Mouse (Mus musculus) NIH3T3 (cell line): ENCODE data around the gene Fras1.

ENCODE experiments used
- DNase-seq: peaks from one replicate; pipeline ENCODE4 v3.0.0-alpha.2; 2012; ENCODE audit warnings: low read depth

Fras1 gene

GRCm38 (mm10) chr5:96405139-96405842, 31.5 kb downstream of the Fras1 start:
- no peak for DNase-seq

GRCm38 (mm10) chr5:96408291-96408690, 34.5 kb downstream of the Fras1 start:
- DNase-seq, result no peak

- DNase-seq, result no peak
These were observed 39.1 kb downstream of the Fras1 start for GRCm38 (mm10) chr5:96412754-96413394.

- DNase-seq, result no peak
These were observed 43.4 kb downstream of the Fras1 start for GRCm38 (mm10) chr5:96417121-96417520.

- no peak for DNase-seq
These were observed 47.8 kb downstream of the Fras1 start for GRCm38 (mm10) chr5:96421550-96421949.

- no peak for DNase-seq
These were observed 49.0 kb downstream of the Fras1 start for GRCm38 (mm10) chr5:96422716-96423115.

- no peak for DNase-seq
These were observed 51.6 kb downstream of the Fras1 start for GRCm38 (mm10) chr5:96425391-96425790.

GRCm38 (mm10) chr5:96429532-96430141, 55.9 kb downstream of the Fras1 start:
- no peak for DNase-seq

GRCm38 (mm10) chr5:96437870-96438269, 64.1 kb downstream of the Fras1 start:
- DNase-seq, result no peak

GRCm38 (mm10) chr5:96439811-96440210, 66.1 kb downstream of the Fras1 start:
- DNase-seq, result no peak

- no peak for DNase-seq
These were observed 73.7 kb downstream of the Fras1 start for GRCm38 (mm10) chr5:96447460-96447859.

- no peak for DNase-seq
These were observed 78.3 kb downstream of the Fras1 start for GRCm38 (mm10) chr5:96452027-96452426.

GRCm38 (mm10) chr5:96453386-96453785, 79.6 kb downstream of the Fras1 start:
- no peak for DNase-seq

GRCm38 (mm10) chr5:96454422-96454821, 80.7 kb downstream of the Fras1 start:
- no peak for DNase-seq

- no peak for DNase-seq
These were observed 81.5 kb downstream of the Fras1 start for GRCm38 (mm10) chr5:96455241-96455640.

GRCm38 (mm10) chr5:96457436-96457958, 83.7 kb downstream of the Fras1 start:
- DNase-seq, result no peak

GRCm38 (mm10) chr5:96459605-96460004, 85.8 kb downstream of the Fras1 start:
- DNase-seq, result no peak

GRCm38 (mm10) chr5:96462197-96462596, 88.4 kb downstream of the Fras1 start:
- DNase-seq, result no peak

GRCm38 (mm10) chr5:96466461-96466860, 92.7 kb downstream of the Fras1 start:
- DNase-seq, result no peak

- no peak for DNase-seq
These were observed 98.2 kb downstream of the Fras1 start for GRCm38 (mm10) chr5:96471995-96472394.

GRCm38 (mm10) chr5:96475488-96475887, 101.7 kb downstream of the Fras1 start:
- no peak for DNase-seq

- DNase-seq, result no peak
These were observed 105.2 kb downstream of the Fras1 start for GRCm38 (mm10) chr5:96479003-96479402.

GRCm38 (mm10) chr5:96481159-96481558, 107.4 kb downstream of the Fras1 start:
- DNase-seq, result no peak
